Mouse (Mus musculus) left cerebral cortex, adult 6 months (tissue): ENCODE results near the gene Gpam. TPM values are rescaled to one million over a fixed set of nuclear protein-coding genes. Genes with fewer than 3 reads are reported as not detected.

Source experiments
- long read RNA-seq, 2 experiments: library from polyadenylated mRNA; unstranded; transcript quantifications; one replicate each; pipeline ENCODE4 v2.0.0; 2019 to 2020
- polyA plus RNA-seq: library from polyadenylated mRNA; unstranded; fragments of <200 nt; fragmentation: Nextera tagmentation; gene quantifications from 2 replicates; pipeline ENCODE4 v1.2.3, GENCODE M21; 2021

The Gpam gene
- polyA plus RNA-seq: 7.4 and 11.2 TPM in 2 replicates
- long read RNA-seq, experiment 1, full-length matches to known transcripts: 19 of 99 reads
- long read RNA-seq, experiment 1, partial matches to known transcripts: 28 of 99 reads
- long read RNA-seq, experiment 1, other reads (novel, unspliced or antisense): 52 of 99 reads
- long read RNA-seq, experiment 2, full-length matches to known transcripts: 2 of 24 reads
- long read RNA-seq, experiment 2, partial matches to known transcripts: 4 of 24 reads
- long read RNA-seq, experiment 2, other reads (novel, unspliced or antisense): 18 of 24 reads

GRCm38 (mm10) chr19:55127072-55127718 is at the start of gene Gpam:
Gene Gpam (minus strand): TSS chr19:55127238.

Other genes starting within 250 kb of the Gpam start
- 0.11 and 0.22 TPM in 2 replicates for gene Tectb, start 53.5 kb upstream of the Gpam start, polyA plus RNA-seq
- gene Gucy2g, start 114.0 kb upstream of the Gpam start, polyA plus RNA-seq: 2.3 and 3.9 TPM in 2 replicates
- gene Acsl5, start 124.7 kb upstream of the Gpam start, polyA plus RNA-seq: 22.3 and 24.4 TPM in 2 replicates
- 29.9 and 34.6 TPM in 2 replicates for gene Zdhhc6, start 188.8 kb upstream of the Gpam start, polyA plus RNA-seq
- 22.7 and 24.7 TPM in 2 replicates for gene Vti1a, start 189.1 kb upstream of the Gpam start, polyA plus RNA-seq